Mouse (Mus musculus) MEL (cell line): Measurements from ENCODE around the gene Lipm. TPM values are rescaled to one million over a fixed set of nuclear protein-coding genes. Genes with fewer than 3 reads are reported as not detected.

ENCODE experiments used
- DNase-seq: peaks from one replicate; pipeline ENCODE4 v3.0.0; 2011; ENCODE audit warnings: low read depth, low spot score
- H3K27ac ChIP-seq: 2 replicates; pipeline ENCODE4 v1.5.1; 2012; ENCODE audit warnings: low read depth, mild to moderate bottlenecking, control low read depth, low read length, moderate library complexity; ENCODE audit not compliant: control insufficient read depth
- H3K27me3 ChIP-seq, 2 experiments: fragments of 150-350 bp in 1 of 2; sonication (generic) in 1 of 2; 2 replicates each; pipeline ENCODE4 v1.6.1; 2012; ENCODE audit warnings: low read length in 2 of 2, mild to moderate bottlenecking in 2 of 2, improper control_type of control experiment in 1 of 2, moderate library complexity in 1 of 2; ENCODE audit not compliant: insufficient read depth in 2 of 2, control insufficient read depth in 1 of 2
- H3K36me3 ChIP-seq, 2 experiments: 2 replicates each; pipeline ENCODE4 v1.6.1; 2012 to 2014; ENCODE audit warnings: low read length in 2 of 2, improper control_type of control experiment in 1 of 2, inconsistent platforms in 1 of 2, mild to moderate bottlenecking in 1 of 2; ENCODE audit not compliant: insufficient read depth in 2 of 2, control insufficient read depth in 1 of 2
- H3K4me1 ChIP-seq, 2 experiments: fragments of 150-350 bp in 1 of 2; sonication (generic) in 1 of 2; 2 replicates each; pipeline ENCODE4 v1.6.1; 2012; ENCODE audit warnings: low read length in 2 of 2, improper control_type of control experiment in 1 of 2, mild to moderate bottlenecking in 1 of 2; ENCODE audit not compliant: insufficient read depth in 2 of 2, control insufficient read depth in 1 of 2
- H3K4me3 ChIP-seq, 2 experiments: fragments of 150-350 bp in 1 of 2; sonication (generic) in 1 of 2; 2 replicates each; pipeline ENCODE4 v1.5.1; 2012; ENCODE audit warnings: low read depth in 2 of 2, low read length in 2 of 2, mild to moderate bottlenecking in 2 of 2, moderate library complexity in 2 of 2, control low read depth in 1 of 2, improper control_type of control experiment in 1 of 2; ENCODE audit not compliant: control insufficient read depth in 1 of 2, insufficient read depth in 1 of 2
- H3K79me2 ChIP-seq: 2 replicates; pipeline ENCODE4 v1.6.1; 2012; ENCODE audit warnings: mild to moderate bottlenecking, low read length, moderate library complexity; ENCODE audit not compliant: control insufficient read depth, poor library complexity, insufficient read depth
- H3K9ac ChIP-seq: 2 replicates; pipeline ENCODE4 v1.6.1; 2012; ENCODE audit warnings: low read depth, mild to moderate bottlenecking, control low read depth, low read length, moderate library complexity; ENCODE audit not compliant: control insufficient read depth, poor library complexity, severe bottlenecking
- H3K9me3 ChIP-seq: fragments of 150-350 bp; sonication (generic); replicated peaks from 2 replicates; pipeline ENCODE4 v1.6.1; 2012; ENCODE audit warnings: mild to moderate bottlenecking, low read length, improper control_type of control experiment, moderate library complexity; ENCODE audit not compliant: insufficient read depth
- BHLHE40 ChIP-seq: IDR thresholded peaks from 2 replicates; pipeline ENCODE4 v1.6.1; 2012; ENCODE audit warnings: low read depth, mild to moderate bottlenecking, inconsistent platforms, low read length, improper control_type of control experiment, borderline replicate concordance
- CHD2 ChIP-seq: IDR thresholded peaks from 2 replicates; pipeline ENCODE4 v1.6.1; 2011; ENCODE audit warnings: low read length, improper control_type of control experiment
- GATA1 ChIP-seq: IDR thresholded peaks from 2 replicates; pipeline ENCODE4 v1.6.1; 2011; ENCODE audit warnings: low read depth, low read length, improper control_type of control experiment
- KAT2A ChIP-seq: conservative IDR thresholded peaks from 2 replicates; pipeline ENCODE4 v1.6.1; 2012; ENCODE audit warnings: low read depth, low read length, improper control_type of control experiment, inconsistent platforms
- MAFK ChIP-seq: IDR thresholded peaks from 2 replicates; pipeline ENCODE4 v1.6.1; 2011; ENCODE audit warnings: low read depth, mild to moderate bottlenecking, low read length, improper control_type of control experiment, borderline replicate concordance
- MEF2A ChIP-seq: IDR thresholded peaks from 2 replicates; pipeline ENCODE4 v1.6.1; 2014; ENCODE audit warnings: low read depth, mild to moderate bottlenecking, inconsistent platforms, low read length, improper control_type of control experiment; ENCODE audit not compliant: poor library complexity, insufficient replicate concordance, severe bottlenecking; ENCODE audit errors: extremely low read depth
- MXI1 ChIP-seq: IDR thresholded peaks from 2 replicates; pipeline ENCODE4 v1.6.1; 2011; ENCODE audit warnings: mild to moderate bottlenecking, low read depth, low read length, improper control_type of control experiment
- MYC ChIP-seq: IDR thresholded peaks from 2 replicates; pipeline ENCODE4 v1.6.1; 2011; ENCODE audit warnings: low read depth, mild to moderate bottlenecking, low read length, improper control_type of control experiment, moderate library complexity
- NELFE ChIP-seq: IDR thresholded peaks from 2 replicates; pipeline ENCODE4 v1.6.1; 2011; ENCODE audit warnings: low read depth, low read length, improper control_type of control experiment
- NRF1 ChIP-seq: IDR thresholded peaks from 2 replicates; pipeline ENCODE4 v1.6.1; 2014; ENCODE audit warnings: low read depth, mild to moderate bottlenecking, inconsistent platforms, low read length, improper control_type of control experiment, moderate library complexity; ENCODE audit not compliant: poor library complexity, insufficient read depth, severe bottlenecking
- POLR2A ChIP-seq, 2 experiments: IDR thresholded peaks; 2 replicates each; pipeline ENCODE4 v1.6.1; 2011 to 2012; ENCODE audit warnings: low read length in 2 of 2, mild to moderate bottlenecking in 2 of 2, control low read depth in 1 of 2, improper control_type of control experiment in 1 of 2, low read depth in 1 of 2, moderate library complexity in 1 of 2; ENCODE audit not compliant: control insufficient read depth in 1 of 2, insufficient read depth in 1 of 2, poor library complexity in 1 of 2
- POLR2AphosphoS5 ChIP-seq: IDR thresholded peaks from 2 replicates; pipeline ENCODE4 v1.6.1; 2012; ENCODE audit warnings: low read depth, borderline replicate concordance, mild to moderate bottlenecking, inconsistent platforms, low read length, moderate library complexity, mixed read lengths
- RCOR1 ChIP-seq: IDR thresholded peaks from 2 replicates; pipeline ENCODE4 v1.6.1; 2012; ENCODE audit warnings: low read depth, mild to moderate bottlenecking, inconsistent platforms, low read length, improper control_type of control experiment
- SIN3A ChIP-seq: IDR thresholded peaks from 2 replicates; pipeline ENCODE4 v1.6.1; 2012; ENCODE audit warnings: low read length, improper control_type of control experiment, inconsistent platforms
- SMC3 ChIP-seq: IDR thresholded peaks from 2 replicates; pipeline ENCODE4 v1.6.1; 2011; ENCODE audit warnings: low read depth, low read length, improper control_type of control experiment
- TAL1 ChIP-seq: IDR thresholded peaks from 2 replicates; pipeline ENCODE4 v1.6.1; 2012; ENCODE audit warnings: mild to moderate bottlenecking, inconsistent platforms, low read length, moderate library complexity, mixed read lengths
- TBP ChIP-seq: IDR thresholded peaks from 2 replicates; pipeline ENCODE4 v1.8.0; 2011; ENCODE audit warnings: low read depth, low read length, improper control_type of control experiment
- TCF12 ChIP-seq: IDR thresholded peaks from 2 replicates; pipeline ENCODE4 v1.6.1; 2014; ENCODE audit warnings: low read depth, mild to moderate bottlenecking, inconsistent platforms, low read length, improper control_type of control experiment, moderate library complexity
- UBTF ChIP-seq: IDR thresholded peaks from 2 replicates; pipeline ENCODE4 v1.6.1; 2012; ENCODE audit warnings: low read depth, mild to moderate bottlenecking, inconsistent platforms, low read length, improper control_type of control experiment, moderate library complexity, borderline replicate concordance; ENCODE audit not compliant: insufficient read depth
- USF1 ChIP-seq: IDR thresholded peaks from 2 replicates; pipeline ENCODE4 v1.6.1; 2014; ENCODE audit warnings: low read depth, mild to moderate bottlenecking, inconsistent platforms, low read length, improper control_type of control experiment, moderate library complexity
- USF2 ChIP-seq, 2 experiments: IDR thresholded peaks; 2 replicates each; pipeline ENCODE4 v1.6.1; 2011 to 2012; ENCODE audit warnings: improper control_type of control experiment in 2 of 2, low read length in 2 of 2, borderline replicate concordance in 1 of 2, inconsistent platforms in 1 of 2, low read depth in 1 of 2, mild to moderate bottlenecking in 1 of 2; ENCODE audit not compliant: insufficient read depth in 1 of 2
- ZC3H11A ChIP-seq: IDR thresholded peaks from 2 replicates; pipeline ENCODE4 v1.6.1; 2012; ENCODE audit warnings: low read depth, mild to moderate bottlenecking, inconsistent platforms, low read length, improper control_type of control experiment
- polyA plus RNA-seq, 2 experiments: library from polyadenylated mRNA; stranded (reverse) in 1 of 2; unstranded in 1 of 2; fragments of >175 nt in 1 of 2; fragments of >200 nt in 1 of 2; gene quantifications; 2 replicates each; pipeline versions ENCODE4 v1.2.1 to v1.2.4; 2012; ENCODE audit warnings: low replicate concordance in 2 of 2, low read depth in 1 of 2; ENCODE audit not compliant: insufficient read length in 2 of 2, insufficient read depth in 1 of 2, missing spikeins in 1 of 2
- total RNA-seq: library from RNA; depleted of rRNA; stranded (reverse); fragments of 300-350 nt; gene quantifications from 2 replicates; pipeline ENCODE4 v1.2.3, GENCODE M21; 2012

The Lipm gene
- total and polyA plus RNA-seq, 3 experiments, result not detected

GRCm38 (mm10) chr19:34165891-34166290 lies 65.2 kb downstream of the Lipm start, which contains the start of gene Ankrd22:
Ankrd22 (minus strand) TSS chr19:34166053.
- Histone ChIP-seq H3K36me3 (no peaks in the 10 kb centered on the region), H3K4me3 (no peak within 1 kb of the TSS), H3K9ac (no peak within 1 kb of the TSS), H3K27ac (no peak within 1 kb of the TSS), H3K79me2 (no peaks in the 10 kb centered on the region), H3K9me3 (no peaks in the 10 kb centered on the region), H3K27me3 (no peaks in the 10 kb centered on the region), H3K4me1 (no peaks in the 10 kb centered on the region)
- TF ChIP-seq UBTF (no peak), POLR2A (IDR thresholded peaks at IDR 0.05; ENCODE audit: control insufficient read depth in 1 of 2, insufficient read depth in 1 of 2, low read depth in 1 of 2, low read length in 2 of 2, poor library complexity in 1 of 2) (no peak), MYC (no peak), SIN3A (no peak), MEF2A (no peak), ZC3H11A (no peak), POLR2AphosphoS5 (no peak), TCF12 (no peak), MXI1 (no peak), TAL1 (no peak), BHLHE40 (no peak), USF1 (no peak), NELFE (no peak), SMC3 (no peak), NRF1 (no peak), TBP (no peak), GATA1 (no peak), KAT2A (no peak), USF2 (IDR thresholded peaks at IDR 0.05; ENCODE audit: borderline replicate concordance in 1 of 2, insufficient read depth in 1 of 2, low read depth in 1 of 2, low read length in 2 of 2) (no peak)
- DNase-seq, result no peak

DNA sequence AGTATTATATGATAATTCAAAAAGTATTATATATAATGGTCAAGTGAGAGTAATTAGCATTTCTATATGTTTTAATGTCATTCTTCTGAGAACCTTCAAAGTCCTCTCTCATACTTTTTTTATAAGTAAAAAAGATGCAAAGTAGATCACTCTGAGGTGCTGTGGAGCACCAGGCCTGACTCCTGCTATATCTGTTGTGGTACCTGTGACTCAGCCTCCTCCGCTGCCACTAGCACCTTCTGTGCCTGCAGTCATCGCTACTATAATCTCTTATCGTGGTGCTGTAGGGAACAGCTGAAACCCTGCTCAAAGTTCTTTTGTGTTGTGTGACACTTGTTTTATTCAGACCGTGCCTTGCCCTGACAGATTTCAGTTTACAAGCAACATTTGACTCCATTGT lies 65.7 kb downstream of the Lipm start:
- Histone ChIP-seq H3K27ac (no peak overlapping the region), H3K79me2 (no peaks in the 10 kb centered on the region)
- TF ChIP-seq MEF2A, result no peak
- no peak for TF ChIP-seq TCF12
- no peak for TF ChIP-seq POLR2A (IDR thresholded peaks at IDR 0.05; ENCODE audit: control insufficient read depth in 1 of 2, insufficient read depth in 1 of 2, low read depth in 1 of 2, low read length in 2 of 2, poor library complexity in 1 of 2)
- TF ChIP-seq CHD2, result no peak
- no peak for TF ChIP-seq MAFK
- no peak for TF ChIP-seq ZC3H11A
- TF ChIP-seq RCOR1, result no peak
- TF ChIP-seq, all 39 proteins: peak for 0
- no peaks in the 10 kb centered on the region for H3K27me3 ChIP-seq
- H3K36me3 ChIP-seq, result no peaks in the 10 kb centered on the region
- no peaks in the 10 kb centered on the region for H3K9me3 ChIP-seq
- no peak for DNase-seq
- no peaks in the 10 kb centered on the region for H3K4me1 ChIP-seq
- H3K9ac ChIP-seq, result no peak overlapping the region
- no peak overlapping the region for H3K4me3 ChIP-seq
